Mouse (Mus musculus): ENCODE data around the gene Ccnjl.
A peak's percentile ranks its signal among the peaks of the same experiment; 100 is the strongest.

Gene Ccnjl

GRCm38 (mm10) chr11:43569595-43569994 is 41.0 kb downstream of the Ccnjl start:
- DNase-seq: peak; percentile 90

GRCm38 (mm10) chr11:43575061-43575375 is 46.4 kb downstream of the Ccnjl start:
- no peak for DNase-seq

- no peak for DNase-seq
These were observed 47.0 kb downstream of the Ccnjl start for GRCm38 (mm10) chr11:43575376-43576151.

- no peak for DNase-seq
These were observed 49.3 kb downstream of the Ccnjl start for GRCm38 (mm10) chr11:43577713-43578478.

- no peak for DNase-seq
These were observed 56.8 kb downstream of the Ccnjl start for GRCm38 (mm10) chr11:43585211-43586005.

GRCm38 (mm10) chr11:43586324-43587090 is 57.9 kb downstream of the Ccnjl start, which contains the start of gene 4933415A04Rik:
TSS of gene 4933415A04Rik (plus strand) at chr11:43587040.
- DNase-seq: peak; percentile 83

GRCm38 (mm10) chr11:43589530-43590072 is 61.0 kb downstream of the Ccnjl start:
- no peak for DNase-seq

GRCm38 (mm10) chr11:43601440-43601839 is 72.9 kb downstream of the Ccnjl start, which contains the start of gene Fabp6:
TSS of gene Fabp6 (minus strand) at chr11:43601540.
- no peak for DNase-seq

- no peak for DNase-seq
These were observed 75.6 kb downstream of the Ccnjl start for GRCm38 (mm10) chr11:43604207-43604606.

GRCm38 (mm10) chr11:43604891-43605290 is 76.3 kb downstream of the Ccnjl start:
- DNase-seq: no peak

GRCm38 (mm10) chr11:43605859-43606258 is 77.3 kb downstream of the Ccnjl start:
- no peak for DNase-seq

- DNase-seq: no peak
These were observed 79.9 kb downstream of the Ccnjl start for GRCm38 (mm10) chr11:43608440-43608839.

GRCm38 (mm10) chr11:43610006-43610661 is 81.5 kb downstream of the Ccnjl start:
- DNase-seq: no peak

GRCm38 (mm10) chr11:43610662-43611033 is 82.1 kb downstream of the Ccnjl start:
- DNase-seq: no peak

- DNase-seq: peak; percentile 86
These were observed 84.4 kb downstream of the Ccnjl start for GRCm38 (mm10) chr11:43612834-43613488.

GRCm38 (mm10) chr11:43617924-43618323 is 89.3 kb downstream of the Ccnjl start:
- DNase-seq: no peak

GRCm38 (mm10) chr11:43618403-43618802 is 89.8 kb downstream of the Ccnjl start:
- no peak for DNase-seq

- no peak for DNase-seq
These were observed 93.2 kb downstream of the Ccnjl start for GRCm38 (mm10) chr11:43621769-43622168.

GRCm38 (mm10) chr11:43624341-43624740 is 95.8 kb downstream of the Ccnjl start:
- DNase-seq: no peak

- DNase-seq: peak; percentile 43
These were observed 97.8 kb downstream of the Ccnjl start for GRCm38 (mm10) chr11:43626300-43626926.
